Mouse (Mus musculus) heart, embryonic 10.5 days (tissue): ENCODE measurements around the gene Malsu1. TPM values are rescaled to one million over a fixed set of nuclear protein-coding genes. Genes with fewer than 3 reads are reported as not detected.
A peak's percentile ranks its signal among the peaks of the same experiment; 100 is the strongest.

Experiments
- DNase-seq: peaks from one replicate; pipeline ENCODE4 v3.0.0-alpha.2; 2017; ENCODE audit warnings: low spot score
- H3K27ac ChIP-seq: fragments of 300-500 bp; sonication (generic); 2 replicates; pipeline ENCODE4 v1.5.1; 2016; ENCODE audit warnings: mild to moderate bottlenecking
- H3K27me3 ChIP-seq: fragments of 300-500 bp; sonication (generic); 2 replicates; pipeline ENCODE4 v1.6.1; 2016; ENCODE audit warnings: mild to moderate bottlenecking; ENCODE audit not compliant: poor library complexity, insufficient read depth, severe bottlenecking
- H3K36me3 ChIP-seq: fragments of 300-500 bp; sonication (generic); 2 replicates; pipeline ENCODE4 v1.6.1; 2016; ENCODE audit warnings: mild to moderate bottlenecking, moderate library complexity
- H3K4me1 ChIP-seq: fragments of 300-500 bp; sonication (generic); 2 replicates; pipeline ENCODE4 v1.6.1; 2016; ENCODE audit warnings: mild to moderate bottlenecking
- H3K4me3 ChIP-seq: fragments of 300-500 bp; sonication (generic); 2 replicates; pipeline ENCODE4 v1.5.1; 2016; ENCODE audit warnings: mild to moderate bottlenecking, moderate library complexity
- H3K9me3 ChIP-seq: fragments of 300-500 bp; sonication (generic); 2 replicates; pipeline ENCODE4 v1.6.1; 2016; ENCODE audit warnings: mild to moderate bottlenecking, moderate library complexity
- WGBS: fragments of 180-500 bp; shearing (Covaris S2); methylation state at CpG from one replicate; pipeline ENCODE4 v1.1.7; 2016; 5-methylcytosine and 5-hydroxymethylcytosine counted together
- polyA plus RNA-seq: library from polyadenylated mRNA; unstranded; fragments of >200 nt; fragmentation: Nextera tagmentation; extraction: Ambion mirVana; gene quantifications from 2 replicates; pipeline ENCODE4 v1.2.1, GENCODE M21; 2016

The Malsu1 gene
- polyA plus RNA-seq, 1 experiment from 2014 or later: 63.1 TPM

GRCm38 (mm10) chr6:49047848-49048247 is 25.7 kb upstream of the Malsu1 start:
- WGBS: 61% methylated on average over 10 of the region's 10 CpGs
- no peak for DNase-seq

DNA sequence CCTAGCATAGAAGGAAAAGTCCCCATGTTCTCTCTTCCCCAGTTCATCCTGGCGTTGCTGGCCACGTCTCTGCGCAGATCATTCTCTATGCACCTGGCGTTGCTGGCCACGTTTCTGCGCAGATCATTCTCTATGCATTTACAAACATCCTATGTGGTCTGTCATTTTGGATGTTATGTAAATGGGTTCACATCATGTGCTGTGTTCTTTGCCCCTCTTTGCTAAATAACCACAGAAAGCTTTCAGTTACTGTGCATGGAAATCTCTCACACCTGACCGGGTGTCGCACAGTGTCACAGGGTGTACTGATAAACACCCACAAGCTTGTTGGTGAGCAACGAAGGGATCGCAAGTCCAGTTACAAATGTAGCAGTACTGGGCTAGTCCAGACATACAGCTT is 25.2 kb upstream of the Malsu1 start:
- Histone ChIP-seq H3K4me1 (no peaks in the 10 kb centered on the region), H3K27me3 (peaks cover 7% of the 10 kb centered on the region; the same call in 1 of the 2 replicates), H3K36me3 (no peaks in the 10 kb centered on the region), H3K27ac (no peak overlapping the region), H3K9me3 (no peaks in the 10 kb centered on the region), H3K4me3 (no peak overlapping the region)
- DNase-seq: no peak
- whole genome bisulfite sequencing: 88% methylated on average over 10 of the region's 10 CpGs

More at GRCm38 (mm10) chr6:49047848-49048247, 25.7 kb upstream of the Malsu1 start:
- no peaks in the 10 kb centered on the region for H3K4me1 ChIP-seq
- H3K36me3 ChIP-seq: no peaks in the 10 kb centered on the region
- H3K27me3 ChIP-seq: peaks cover 7% of the 10 kb centered on the region; the same call in 1 of the 2 replicates
- no peak overlapping the region for H3K4me3 ChIP-seq
- no peak overlapping the region for H3K27ac ChIP-seq
- no peaks in the 10 kb centered on the region for H3K9me3 ChIP-seq

DNA sequence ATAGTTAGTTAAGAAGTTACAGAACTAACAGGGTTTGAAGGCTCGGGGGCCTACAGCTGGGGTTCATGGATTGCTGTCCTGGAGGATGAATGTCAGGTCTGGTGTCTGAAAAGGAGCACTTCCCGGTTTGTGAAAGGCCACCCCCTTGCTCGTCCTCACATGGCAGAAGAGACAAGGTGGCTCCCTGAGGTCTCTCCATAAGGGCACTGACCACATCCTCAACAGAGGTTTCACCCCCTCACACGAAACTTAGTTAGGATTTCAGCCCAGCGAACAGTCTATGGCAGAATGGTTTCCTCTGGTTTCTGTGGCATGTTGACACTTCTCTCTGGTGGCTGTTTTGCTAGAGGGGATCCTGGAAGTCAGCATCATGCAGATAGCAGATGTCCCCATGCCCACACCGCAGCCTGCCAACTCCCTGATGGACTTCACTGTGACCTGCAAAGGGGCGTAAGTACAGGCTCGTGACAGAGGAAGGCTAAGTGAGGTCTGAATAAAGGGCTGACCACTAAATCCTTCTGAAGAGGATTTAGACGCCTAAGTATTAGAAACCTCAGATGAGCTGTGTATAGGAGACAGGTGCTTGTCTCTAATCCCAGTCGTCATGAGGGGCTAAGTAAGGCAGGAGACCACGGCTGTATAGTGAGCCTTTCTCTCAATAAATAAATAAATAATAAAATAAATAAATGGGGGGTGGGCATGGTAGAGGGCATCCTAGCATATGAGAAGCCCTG is 22.8 kb upstream of the Malsu1 start:
- Histone ChIP-seq H3K9me3 (no peaks in the 10 kb centered on the region), H3K4me1 (no peaks in the 10 kb centered on the region), H3K4me3 (no peak overlapping the region), H3K36me3 (no peaks in the 10 kb centered on the region), H3K27ac (no peak overlapping the region), H3K27me3 (peaks cover 3% of the 10 kb centered on the region; the same call in 1 of the 2 replicates)
- no peak for DNase-seq
- 72% methylated on average over 11 of the region's 11 CpGs for WGBS

DNA sequence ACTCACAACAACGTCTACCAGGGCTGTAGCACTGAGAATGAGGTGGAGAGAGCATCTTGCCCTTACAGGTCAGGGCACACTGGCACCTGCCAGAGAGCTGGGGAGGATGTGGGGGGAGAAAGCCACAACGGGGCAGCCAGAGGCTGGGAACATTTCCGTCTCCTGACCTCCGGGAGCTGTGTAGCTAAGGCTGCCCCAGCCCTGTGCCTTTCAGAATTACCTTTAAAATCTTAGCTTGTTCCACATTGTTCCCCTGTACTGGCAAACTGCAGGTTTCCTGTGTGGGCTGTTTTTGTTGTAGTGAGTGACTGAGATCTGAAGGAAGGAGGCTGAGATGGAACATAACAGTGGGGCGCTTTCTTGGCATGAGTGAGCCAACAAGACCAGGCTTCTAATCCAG is 21.4 kb upstream of the Malsu1 start:
- Histone ChIP-seq H3K27ac (no peak overlapping the region), H3K27me3 (peaks cover 3% of the 10 kb centered on the region; the same call in 1 of the 2 replicates), H3K9me3 (no peaks in the 10 kb centered on the region), H3K4me3 (no peak overlapping the region), H3K4me1 (no peaks in the 10 kb centered on the region), H3K36me3 (no peaks in the 10 kb centered on the region)
- DNase-seq: no peak
- 70% methylated on average over 5 of the region's 5 CpGs for WGBS

GRCm38 (mm10) chr6:49055256-49055733 is 18.3 kb upstream of the Malsu1 start:
- Histone ChIP-seq H3K27me3 (0 out of 2 replicates have a peak, but pooled peaks cover 3% of the 10 kb centered on the region), H3K4me3 (no peak overlapping the region), H3K4me1 (no peaks in the 10 kb centered on the region), H3K9me3 (no peaks in the 10 kb centered on the region), H3K36me3 (no peaks in the 10 kb centered on the region), H3K27ac (no peak overlapping the region)
- 37% methylated on average over 7 of the region's 7 CpGs for WGBS
- no peak for DNase-seq

GRCm38 (mm10) chr6:49056009-49056408 is 17.6 kb upstream of the Malsu1 start:
- WGBS: 82% methylated on average over 9 of the region's 9 CpGs
- Histone ChIP-seq H3K27me3 (0 out of 2 replicates have a peak, but pooled peaks cover 3% of the 10 kb centered on the region), H3K4me1 (no peaks in the 10 kb centered on the region), H3K4me3 (no peak overlapping the region), H3K27ac (no peak overlapping the region), H3K36me3 (no peaks in the 10 kb centered on the region), H3K9me3 (no peaks in the 10 kb centered on the region)
- DNase-seq: no peak

- H3K4me3 ChIP-seq: no peak overlapping the region
- H3K27ac ChIP-seq: no peak overlapping the region
- H3K4me1 ChIP-seq: no peaks in the 10 kb centered on the region
- no peaks in the 10 kb centered on the region for H3K27me3 ChIP-seq
- no peaks in the 10 kb centered on the region for H3K9me3 ChIP-seq
- no peaks in the 10 kb centered on the region for H3K36me3 ChIP-seq
- no peak for DNase-seq
- 39% methylated on average over 8 of the region's 8 CpGs for WGBS
Observed at GRCm38 (mm10) chr6:49057053-49058021, 16.3 kb upstream of the Malsu1 start.

DNA sequence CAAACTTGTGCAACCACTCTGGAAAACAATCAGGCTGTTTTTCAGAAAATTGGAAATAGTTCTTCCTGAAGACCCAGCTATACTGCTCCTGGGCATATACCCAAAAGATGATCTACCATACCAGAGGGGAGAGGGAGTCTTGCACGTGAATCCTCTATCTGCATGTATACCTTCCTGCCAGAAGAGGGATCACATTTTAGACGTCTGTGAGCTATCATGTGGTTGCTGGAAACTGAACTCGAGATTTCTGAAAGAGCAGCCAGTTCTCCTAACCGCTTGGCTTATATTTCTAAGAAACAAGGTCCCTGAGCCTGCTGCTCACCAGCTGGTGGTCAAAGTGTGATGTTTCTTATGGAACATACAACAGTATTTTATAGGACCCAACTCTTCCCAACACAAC is 5.2 kb upstream of the Malsu1 start:
- H3K9me3 ChIP-seq: no peaks in the 10 kb centered on the region
- no peak for DNase-seq
- H3K36me3 ChIP-seq: no peaks in the 10 kb centered on the region
- no peak overlapping the region for H3K27ac ChIP-seq
- H3K4me3 ChIP-seq: no peak overlapping the region
- 54% methylated on average over 3 of the region's 4 CpGs for WGBS
- no peaks in the 10 kb centered on the region for H3K4me1 ChIP-seq
- no peaks in the 10 kb centered on the region for H3K27me3 ChIP-seq

DNA sequence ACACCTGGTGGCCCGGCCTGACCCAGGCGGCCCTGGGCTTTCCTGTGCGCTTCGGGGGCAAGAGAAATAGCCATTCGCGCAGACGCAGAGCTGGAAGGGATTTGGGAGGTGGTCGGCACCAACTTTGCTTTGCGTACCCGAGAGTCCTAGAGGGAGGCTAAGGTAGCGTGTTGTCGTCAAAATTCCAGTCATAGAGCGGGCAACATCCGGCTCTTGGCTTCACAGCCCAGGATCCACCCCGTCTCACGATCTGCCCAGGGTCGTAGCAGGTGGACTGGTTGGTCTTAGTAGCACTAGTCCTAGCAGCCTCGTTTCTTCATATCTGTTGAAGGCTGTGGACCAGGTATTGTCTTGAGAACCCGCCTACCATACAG is 509 bp downstream of the Malsu1 start:
- peak overlapping the region; percentile 93 for H3K4me3 ChIP-seq
- H3K36me3 ChIP-seq: peaks cover 8% of the 10 kb centered on the region; the same call in 1 of the 2 replicates
- DNase-seq: peak; percentile 77
- H3K9me3 ChIP-seq: no peaks in the 10 kb centered on the region
- H3K27ac ChIP-seq: peak overlapping the region; percentile 95
- H3K4me1 ChIP-seq: peaks cover 10% of the 10 kb centered on the region
- H3K27me3 ChIP-seq: no peaks in the 10 kb centered on the region
- WGBS: 3% methylated on average over 19 of the region's 19 CpGs

GRCm38 (mm10) chr6:49077894-49078293 is 4.3 kb downstream of the Malsu1 start:
- WGBS: 93% methylated on average over 2 of the region's 2 CpGs
- Histone ChIP-seq H3K27ac (no peak overlapping the region), H3K36me3 (peaks cover 17% of the 10 kb centered on the region; the same call in 1 of the 2 replicates), H3K27me3 (no peaks in the 10 kb centered on the region), H3K9me3 (no peaks in the 10 kb centered on the region), H3K4me3 (no peak overlapping the region), H3K4me1 (peaks cover 10% of the 10 kb centered on the region)
- no peak for DNase-seq

DNA sequence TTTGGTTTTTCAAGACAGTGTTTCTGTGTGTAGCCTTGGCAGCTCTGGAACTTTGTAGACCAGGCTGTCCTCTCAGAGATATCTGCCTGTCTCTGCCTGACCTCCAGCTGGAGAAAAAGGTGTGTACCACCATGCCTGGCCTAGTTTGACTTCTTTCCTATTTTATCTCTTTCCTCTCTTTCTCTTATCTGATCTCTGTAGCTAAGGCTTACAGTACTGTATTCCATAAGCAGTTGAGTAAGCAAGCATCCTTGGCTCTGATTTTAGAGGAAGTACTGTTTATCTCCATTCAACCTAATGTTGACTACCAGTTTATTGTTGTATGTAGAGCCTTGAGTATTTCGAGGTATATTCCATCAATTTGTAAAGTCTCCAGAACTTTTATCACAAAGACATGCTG is 5.7 kb downstream of the Malsu1 start:
- Histone ChIP-seq H3K9me3 (no peaks in the 10 kb centered on the region), H3K4me1 (peaks cover 9% of the 10 kb centered on the region), H3K27me3 (no peaks in the 10 kb centered on the region), H3K4me3 (no peak overlapping the region), H3K36me3 (peaks cover 31% of the 10 kb centered on the region), H3K27ac (no peak overlapping the region)
- no peak for DNase-seq
- WGBS: 91% methylated on average over 1 of the region's 1 CpGs

GRCm38 (mm10) chr6:49083008-49083407 is 9.4 kb downstream of the Malsu1 start:
- Histone ChIP-seq H3K4me3 (no peak overlapping the region), H3K27me3 (no peaks in the 10 kb centered on the region), H3K9me3 (no peaks in the 10 kb centered on the region), H3K27ac (no peak overlapping the region), H3K4me1 (no peaks in the 10 kb centered on the region), H3K36me3 (peaks cover 61% of the 10 kb centered on the region)
- WGBS: 94% methylated on average over 4 of the region's 4 CpGs
- DNase-seq: no peak

DNA sequence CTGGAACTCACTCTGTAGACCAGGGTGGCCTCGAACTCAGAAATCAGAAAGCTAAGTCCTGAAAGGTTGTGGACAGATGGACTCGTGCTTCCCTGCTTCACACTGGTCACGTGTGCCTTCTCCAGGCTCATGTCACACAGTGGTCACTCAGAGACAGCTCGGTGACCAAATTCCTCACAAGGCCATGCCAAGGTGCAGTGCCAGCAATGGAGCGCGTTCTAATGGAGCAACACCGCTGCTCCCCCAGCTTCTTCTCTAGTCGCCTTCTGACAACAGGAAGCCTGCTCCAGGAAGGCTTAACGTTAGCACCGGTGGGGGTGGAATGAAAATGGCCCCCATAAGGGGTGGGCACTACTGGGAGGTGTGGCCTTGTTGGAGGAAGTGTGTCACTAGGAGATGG is 21.4 kb downstream of the Malsu1 start:
- H3K27me3 ChIP-seq: no peaks in the 10 kb centered on the region
- WGBS: 91% methylated on average over 10 of the region's 10 CpGs
- peaks cover 72% of the 10 kb centered on the region for H3K36me3 ChIP-seq
- no peak for DNase-seq
- H3K27ac ChIP-seq: no peak overlapping the region
- H3K9me3 ChIP-seq: no peaks in the 10 kb centered on the region
- no peak overlapping the region for H3K4me3 ChIP-seq
- peaks cover 17% of the 10 kb centered on the region for H3K4me1 ChIP-seq
